Mouse (Mus musculus): ENCODE measurements around the gene Ttbk2. TPM values are rescaled to one million over a fixed set of nuclear protein-coding genes. Genes with fewer than 3 reads are reported as not detected.

Gene Ttbk2
- total RNA-seq (2023) = 4.1 and 7.5 TPM in 2 replicates

DNA sequence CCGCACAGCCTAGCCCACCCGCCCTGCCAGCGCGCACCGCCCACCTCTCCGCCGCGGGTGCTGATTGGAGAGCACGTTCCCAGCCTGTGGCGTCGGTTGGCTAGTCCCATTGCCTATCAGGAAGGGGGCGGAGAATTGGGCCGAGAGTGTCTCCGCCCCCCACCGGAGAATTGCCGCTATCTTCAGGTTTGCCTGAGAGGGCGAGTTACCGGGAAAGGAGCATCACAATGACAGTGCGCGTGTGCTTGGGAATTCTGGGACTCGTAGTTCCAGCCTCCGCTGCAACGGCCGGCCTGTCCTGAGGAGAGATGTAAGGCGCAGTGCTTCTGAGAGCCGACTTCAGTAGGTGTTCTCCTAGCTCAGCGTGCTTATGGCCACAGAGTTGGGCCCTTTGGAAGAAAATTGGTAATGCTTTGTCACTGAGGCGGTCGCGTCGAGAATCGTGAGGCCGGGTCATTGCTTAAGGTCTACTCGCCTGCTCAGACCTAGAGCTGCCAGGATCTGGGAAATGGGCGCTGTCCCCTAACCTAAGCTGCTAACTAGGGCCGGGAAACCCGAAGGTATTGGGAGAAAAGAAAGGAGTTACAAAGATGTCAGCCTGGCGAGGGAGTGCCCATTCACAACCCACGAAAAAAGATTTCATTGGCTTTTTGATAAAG, at the start of gene Ttbk2:
Ttbk2 (minus strand) TSS at position 181 of the 659 bp plus-strand sequence.

DNA sequence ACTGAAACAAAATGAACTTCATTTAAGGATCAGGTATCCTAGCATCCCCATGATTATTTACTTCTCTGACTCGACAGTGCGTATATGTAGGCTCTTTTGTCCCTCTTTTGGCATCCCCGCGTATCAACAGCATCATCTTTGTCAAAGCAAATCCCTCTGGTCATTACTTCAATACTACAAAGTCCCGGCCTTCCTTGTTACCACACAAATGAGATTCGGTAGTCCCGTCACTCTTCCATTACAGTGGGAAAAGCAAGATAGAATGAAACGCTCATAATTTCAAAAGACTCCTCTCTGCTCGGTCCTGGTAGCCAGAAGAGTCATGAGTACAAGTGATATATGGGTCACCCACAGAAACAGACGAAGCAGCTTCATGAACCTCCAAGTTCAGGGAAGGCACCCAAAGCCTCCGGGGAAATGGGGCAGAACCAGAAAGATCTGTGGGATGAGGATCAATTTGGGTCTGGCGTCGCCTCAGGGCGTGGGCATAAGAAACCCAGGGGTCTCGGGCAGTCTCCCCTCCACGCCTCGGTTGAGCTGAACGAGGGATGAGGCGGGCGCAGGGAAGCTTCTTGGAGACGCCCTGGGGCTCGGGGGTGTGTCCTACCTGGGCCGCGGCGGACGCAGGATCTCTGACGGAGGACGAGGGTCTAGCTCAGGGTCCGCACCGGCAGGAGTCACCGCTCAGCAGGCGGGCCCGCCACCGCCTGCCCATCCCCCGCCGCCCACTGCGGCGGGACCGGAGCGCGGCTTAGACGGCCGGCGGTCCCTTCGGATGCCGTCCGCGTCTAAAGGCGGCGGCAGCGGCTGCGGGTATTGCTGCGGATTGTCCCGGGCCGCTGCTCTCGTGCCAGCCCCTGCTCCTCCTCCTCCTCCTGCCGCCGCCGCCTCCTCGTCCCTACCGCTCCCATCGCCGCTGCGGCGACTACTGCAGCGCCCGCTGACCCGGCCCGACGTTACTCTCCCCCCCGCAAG, 668 bp downstream of the Ttbk2 start, which contains the start of gene Cdan1:
Cdan1 (minus strand) TSS at position 680 of the 975 bp plus-strand sequence.

Other genes starting within 250 kb of the Ttbk2 start
- gene Haus2, start 241.2 kb downstream of the Ttbk2 start, total RNA-seq (2023) = 19.0 and 21.2 TPM in 2 replicates
- 28.4 and 28.8 TPM in 2 replicates for gene Lrrc57, start 241.1 kb downstream of the Ttbk2 start, total RNA-seq (2023)
- 8.9 and 11.3 TPM in 2 replicates for gene Stard9, start 221.5 kb downstream of the Ttbk2 start, total RNA-seq (2023)
- gene Cdan1, start 476 bp downstream of the Ttbk2 start, total RNA-seq (2023) = 14.9 and 23.1 TPM in 2 replicates
- 26.6 and 38.8 TPM in 2 replicates for gene Ubr1, start 120.1 kb upstream of the Ttbk2 start, total RNA-seq (2023)
- 8.8 and 10.1 TPM in 2 replicates for gene Tmem62, start 126.4 kb upstream of the Ttbk2 start, total RNA-seq (2023)
- 70.8 and 83.1 TPM in 2 replicates for gene Ccndbp1, start 157.8 kb upstream of the Ttbk2 start, total RNA-seq (2023)
- 0.28 and 1.7 TPM in 2 replicates for gene Epb42, start 186.5 kb upstream of the Ttbk2 start, total RNA-seq (2023)
- gene Tgm5, start 235.2 kb upstream of the Ttbk2 start, total RNA-seq (2023) = not detected in 2 replicates

Measured in neutrophil, adult 65 days (primary cell).